Comparison of ENCODE assay signal across 7 mouse cellular contexts in genomic region chr7:4972321-4973047, GRCm38 (mm10). TPM values are rescaled to one million over a fixed set of nuclear protein-coding genes. Genes with fewer than 3 reads are reported as not detected.
DNase-seq lines count a peak whose midpoint lies in the region; ATAC-seq lines count a peak whose summit lies in the region.

No protein-coding gene starts in this region.

- DNase-seq in 3T3-L1 (ENCODE audit: low read depth, low spot score): peak; percentile 91
- DNase-seq in CD4-positive helper T cell, adult 2 months (ENCODE audit: low read depth, low spot score): peak; percentile 10
- peak; percentile 87 for DNase-seq in gastrocnemius, adult 18-20 months (ENCODE audit: low spot score)
- DNase-seq in heart, postnatal 25 days (ENCODE audit: low spot score): peak; percentile 70
- no peak for DNase-seq in spleen, postnatal 14 days (ENCODE audit: low spot score in 2 of 2)
- no peak for DNase-seq in T-cell, adult 2 months (ENCODE audit: low spot score)

- intact Hi-C loops in heart, postnatal 25 days (cut with DNase I): no loop called here

- no peak for ATAC-seq in megakaryocyte, adult 5-6 weeks (ENCODE audit: poor library complexity, severe bottlenecking)

RNA-seq across cellular contexts. Expression of gene Sbk3, which starts 1.5 kb away (rescaled TPM):
- total RNA-seq in gastrocnemius, adult 18-20 months (2021): 10 to 100 TPM in 1 of 2 experiments, 1 to 10 TPM in 1; 1.8 to 15.5 TPM
- 10 to 100 TPM; 46.1 to 48.7 TPM for total RNA-seq in heart, postnatal 25 days (2021)
- total RNA-seq in megakaryocyte, adult 5-6 weeks (2015): 0.09 TPM in 1 of 2 replicates, not detected in the other
- not detected in 2 replicates for total RNA-seq in megakaryocyte, adult 5-6 weeks (2017)

RNA-seq across cellular contexts. Expression of gene Sbk2, which starts 8.3 kb away (rescaled TPM):
- total RNA-seq in gastrocnemius, adult 18-20 months (2021): 100 to 1,000 TPM in 1 of 2 experiments, 10 to 100 TPM in 1; 37.4 to 119 TPM
- total RNA-seq in heart, postnatal 25 days (2021): 10 to 100 TPM; 22.4 to 28.7 TPM
- not detected in 2 replicates for total RNA-seq in megakaryocyte, adult 5-6 weeks (2015)
- not detected in 2 replicates for total RNA-seq in megakaryocyte, adult 5-6 weeks (2017)

RNA-seq across cellular contexts. Expression of gene Zfp579, which starts 23.5 kb away (rescaled TPM):
- 10 to 100 TPM in 1 of 2 experiments, 1 to 10 TPM in 1; 8.7 to 13.9 TPM for total RNA-seq in gastrocnemius, adult 18-20 months (2021)
- 10 to 100 TPM; 14.9 to 18.0 TPM for total RNA-seq in heart, postnatal 25 days (2021)
- 5.7 and 14.9 TPM in 2 replicates for total RNA-seq in megakaryocyte, adult 5-6 weeks (2015)
- total RNA-seq in megakaryocyte, adult 5-6 weeks (2017): 0.81 and 0.89 TPM in 2 replicates

RNA-seq across cellular contexts. Expression of gene Zfp524, which starts 41.7 kb away (rescaled TPM):
- 1 to 10 TPM; 8.0 to 8.5 TPM for total RNA-seq in gastrocnemius, adult 18-20 months (2021)
- 1 to 10 TPM; 8.7 to 9.0 TPM for total RNA-seq in heart, postnatal 25 days (2021)
- total RNA-seq in megakaryocyte, adult 5-6 weeks (2015): 24.8 and 26.2 TPM in 2 replicates
- 13.5 and 13.9 TPM in 2 replicates for total RNA-seq in megakaryocyte, adult 5-6 weeks (2017)

RNA-seq across cellular contexts. Expression of gene Fiz1, which starts 42.0 kb away (rescaled TPM):
- total RNA-seq in gastrocnemius, adult 18-20 months (2021): 10 to 100 TPM; 19.0 to 24.4 TPM
- total RNA-seq in heart, postnatal 25 days (2021): 10 to 100 TPM; 13.6 to 24.2 TPM
- 19.2 and 20.6 TPM in 2 replicates for total RNA-seq in megakaryocyte, adult 5-6 weeks (2015)
- total RNA-seq in megakaryocyte, adult 5-6 weeks (2017): 9.3 and 12.1 TPM in 2 replicates

Comparison
In these comparisons a context has a peak if more than half of its experiments do, and no peak if none do; other contexts are left out.
1. DNase-seq: peak in 3T3-L1 (single experiment), CD4-positive helper T cell, adult 2 months (single experiment), gastrocnemius, adult 18-20 months (single experiment) and heart, postnatal 25 days (single experiment); none in spleen, postnatal 14 days (0 of 2) and T-cell, adult 2 months (single experiment).
2. RNA of gene Sbk2, which starts 8.3 kb away (total RNA-seq): 37.4 to 119 TPM in gastrocnemius, adult 18-20 months and 22.4 to 28.7 TPM in heart, postnatal 25 days; not detected in megakaryocyte, adult 5-6 weeks; every median in the first group is over 10 times any median in the second.